Mouse (Mus musculus): ENCODE data around the gene Lipk. TPM values are rescaled to one million over a fixed set of nuclear protein-coding genes. Genes with fewer than 3 reads are reported as not detected.

Lipk gene
- polyA plus RNA-seq, 1 experiment = 0.12 TPM

- DNase-seq (ENCODE audit: low read depth in 1 of 2, low spot score in 2 of 2) = no peak
- TF ChIP-seq POLR2A (IDR thresholded peaks at IDR 0.05; ENCODE audit: low read depth, low read length) (no peak), CTCF (IDR thresholded peaks at IDR 0.05; ENCODE audit: extremely low read depth, insufficient read depth, insufficient read length, insufficient replicate concordance) (no peak)
- Histone ChIP-seq H3K27ac (ENCODE audit: insufficient read depth, low read length) (no peak overlapping the region), H3K4me3 (ENCODE audit: extremely low read depth, insufficient read depth, insufficient read length) (no peak overlapping the region), H3K4me1 (ENCODE audit: control insufficient read depth, insufficient read depth, insufficient read length) (no peaks in the 10 kb centered on the region), H3K36me3 (ENCODE audit: control insufficient read depth, insufficient read depth, low read length) (no peaks in the 10 kb centered on the region), H3K27me3 (ENCODE audit: control insufficient read depth, insufficient read depth, low read length) (no peaks in the 10 kb centered on the region)
- 76% methylated on average over 2 of the region's 2 CpGs for WGBS
Measured at GRCm38 (mm10) chr19:34078130-34078529, 70.0 kb downstream of the Lipk start.

- no peaks in the 10 kb centered on the region for H3K4me1 ChIP-seq (ENCODE audit: control insufficient read depth, insufficient read depth, insufficient read length)
- no peaks in the 10 kb centered on the region for H3K27me3 ChIP-seq (ENCODE audit: control insufficient read depth, insufficient read depth, low read length)
- H3K27ac ChIP-seq (ENCODE audit: insufficient read depth, low read length) = no peak overlapping the region
- DNase-seq (ENCODE audit: low read depth in 1 of 2, low spot score in 2 of 2) = no peak
- 89% methylated on average over 3 of the region's 3 CpGs for WGBS
- no peak overlapping the region for H3K4me3 ChIP-seq (ENCODE audit: extremely low read depth, insufficient read depth, insufficient read length)
- no peaks in the 10 kb centered on the region for H3K36me3 ChIP-seq (ENCODE audit: control insufficient read depth, insufficient read depth, low read length)
- TF ChIP-seq CTCF (IDR thresholded peaks at IDR 0.05; ENCODE audit: extremely low read depth, insufficient read depth, insufficient read length, insufficient replicate concordance) (no peak), POLR2A (IDR thresholded peaks at IDR 0.05; ENCODE audit: low read depth, low read length) (no peak)
Measured at GRCm38 (mm10) chr19:34089011-34089680, 81.1 kb downstream of the Lipk start.

- 81% methylated on average over 5 of the region's 5 CpGs for WGBS
- DNase-seq (ENCODE audit: low read depth in 1 of 2, low spot score in 2 of 2) = no peak
- no peaks in the 10 kb centered on the region for H3K36me3 ChIP-seq (ENCODE audit: control insufficient read depth, insufficient read depth, low read length)
- no peaks in the 10 kb centered on the region for H3K27me3 ChIP-seq (ENCODE audit: control insufficient read depth, insufficient read depth, low read length)
- H3K4me1 ChIP-seq (ENCODE audit: control insufficient read depth, insufficient read depth, insufficient read length) = no peaks in the 10 kb centered on the region
- H3K4me3 ChIP-seq (ENCODE audit: extremely low read depth, insufficient read depth, insufficient read length) = no peak overlapping the region
- H3K27ac ChIP-seq (ENCODE audit: insufficient read depth, low read length) = no peak overlapping the region
- no peak for TF ChIP-seq CTCF (IDR thresholded peaks at IDR 0.05; ENCODE audit: extremely low read depth, insufficient read depth, insufficient read length, insufficient replicate concordance)
- TF ChIP-seq POLR2A (IDR thresholded peaks at IDR 0.05; ENCODE audit: low read depth, low read length) = no peak
Measured at GRCm38 (mm10) chr19:34095381-34095780, 87.3 kb downstream of the Lipk start.

GRCm38 (mm10) chr19:34096228-34096627 lies 88.1 kb downstream of the Lipk start:
- TF ChIP-seq POLR2A (IDR thresholded peaks at IDR 0.05; ENCODE audit: low read depth, low read length) (no peak), CTCF (IDR thresholded peaks at IDR 0.05; ENCODE audit: extremely low read depth, insufficient read depth, insufficient read length, insufficient replicate concordance) (no peak)
- Histone ChIP-seq H3K4me3 (ENCODE audit: extremely low read depth, insufficient read depth, insufficient read length) (no peak overlapping the region; the same call in 1 of the 2 replicates), H3K4me1 (ENCODE audit: control insufficient read depth, insufficient read depth, insufficient read length) (no peaks in the 10 kb centered on the region), H3K36me3 (ENCODE audit: control insufficient read depth, insufficient read depth, low read length) (no peaks in the 10 kb centered on the region), H3K27ac (ENCODE audit: insufficient read depth, low read length) (no peak overlapping the region), H3K27me3 (ENCODE audit: control insufficient read depth, insufficient read depth, low read length) (no peaks in the 10 kb centered on the region)
- 44% methylated on average over 1 of the region's 1 CpGs for WGBS
- DNase-seq (ENCODE audit: low read depth in 1 of 2, low spot score in 2 of 2) = no peak

Other genes starting within 250 kb of the Lipk start
- 1.5 and 1.8 TPM in 2 replicates for gene Lipo3, start 246.3 kb upstream of the Lipk start, polyA plus RNA-seq (2012; rRNA removed)
- not detected in 2 replicates for gene Lipo1, start 220.8 kb upstream of the Lipk start, polyA plus RNA-seq (2012; rRNA removed)
- not detected in 2 replicates for gene Lipf, start 47.1 kb upstream of the Lipk start, polyA plus RNA-seq (2012; rRNA removed)
- gene Lipn, start 59.1 kb downstream of the Lipk start, polyA plus RNA-seq (2012; rRNA removed) = 0.27 TPM in 1 of 2 replicates, not detected in the other
- not detected in 2 replicates for gene Lipm, start 92.6 kb downstream of the Lipk start, polyA plus RNA-seq (2012; rRNA removed)
- gene Ankrd22, start 157.8 kb downstream of the Lipk start, polyA plus RNA-seq (2012; rRNA removed) = 0.36 TPM in 1 of 2 replicates, not detected in the other
- 9.5 and 10.1 TPM in 2 replicates for gene Stambpl1, start 183.9 kb downstream of the Lipk start, polyA plus RNA-seq (2012; rRNA removed)
- 156 and 182 TPM in 2 replicates for gene Acta2, start 247.3 kb downstream of the Lipk start, polyA plus RNA-seq (2012; rRNA removed)

All from spleen, adult 2 months (tissue).